Mouse (Mus musculus): ENCODE results near the gene Pwwp2b. TPM values are rescaled to one million over a fixed set of nuclear protein-coding genes. Genes with fewer than 3 reads are reported as not detected.
A peak's percentile ranks its signal among the peaks of the same experiment; 100 is the strongest.

Gene Pwwp2b
- polyA plus RNA-seq, 1 experiment from 2014 or later, result 5.2 TPM

GRCm38 (mm10) chr7:139229837-139230236 is 18.4 kb upstream of the Pwwp2b start:
- H3K27ac ChIP-seq, result no peak overlapping the region
- H3K9me3 ChIP-seq, result no peaks in the 10 kb centered on the region
- no peaks in the 10 kb centered on the region for H3K36me3 ChIP-seq
- H3K4me1 ChIP-seq (replicated peaks), result peaks cover 34% of the 10 kb centered on the region
- 0 out of 2 replicates have a peak, but pooled peaks cover 3% of the 10 kb centered on the region for H3K27me3 ChIP-seq (ENCODE audit: insufficient read depth, poor library complexity, severe bottlenecking)
- WGBS, result 85% methylated on average over 5 of the region's 5 CpGs
- no peak for DNase-seq (ENCODE audit: low spot score)
- no peak overlapping the region for H3K4me3 ChIP-seq

GRCm38 (mm10) chr7:139230241-139230640 is 18.0 kb upstream of the Pwwp2b start:
- Histone ChIP-seq H3K4me1 (replicated peaks) (peaks cover 35% of the 10 kb centered on the region), H3K27me3 (ENCODE audit: insufficient read depth, poor library complexity, severe bottlenecking) (0 out of 2 replicates have a peak, but pooled peaks cover 3% of the 10 kb centered on the region), H3K4me3 (no peak overlapping the region), H3K9me3 (no peaks in the 10 kb centered on the region), H3K27ac (no peak overlapping the region), H3K36me3 (no peaks in the 10 kb centered on the region)
- 77% methylated on average over 12 of the region's 12 CpGs for WGBS
- no peak for DNase-seq (ENCODE audit: low spot score)

- WGBS, result 3% methylated on average over 7 of the region's 7 CpGs
- Histone ChIP-seq H3K9me3 (no peaks in the 10 kb centered on the region), H3K27ac (peak overlapping the region; percentile 76), H3K27me3 (ENCODE audit: insufficient read depth, poor library complexity, severe bottlenecking) (peaks cover 14% of the 10 kb centered on the region), H3K4me3 (no peak overlapping the region), H3K4me1 (replicated peaks) (peaks cover 35% of the 10 kb centered on the region), H3K36me3 (no peaks in the 10 kb centered on the region)
- DNase-seq (ENCODE audit: low spot score), result peak; percentile 79
Observed at GRCm38 (mm10) chr7:139233714-139234113, 14.6 kb upstream of the Pwwp2b start.

GRCm38 (mm10) chr7:139234426-139235188 is 13.7 kb upstream of the Pwwp2b start:
- peak; percentile 72 for DNase-seq (ENCODE audit: low spot score)
- Histone ChIP-seq H3K4me3 (no peak overlapping the region), H3K4me1 (replicated peaks) (peaks cover 31% of the 10 kb centered on the region), H3K27me3 (ENCODE audit: insufficient read depth, poor library complexity, severe bottlenecking) (peaks cover 14% of the 10 kb centered on the region), H3K36me3 (no peaks in the 10 kb centered on the region), H3K9me3 (no peaks in the 10 kb centered on the region), H3K27ac (peak overlapping the region; percentile 53; the same call in 1 of the 2 replicates)
- WGBS, result 7% methylated on average over 18 of the region's 18 CpGs

- 80% methylated on average over 12 of the region's 12 CpGs for WGBS
- Histone ChIP-seq H3K27ac (no peak overlapping the region), H3K9me3 (no peaks in the 10 kb centered on the region), H3K36me3 (no peaks in the 10 kb centered on the region), H3K4me1 (replicated peaks) (peaks cover 22% of the 10 kb centered on the region), H3K4me3 (no peak overlapping the region), H3K27me3 (ENCODE audit: insufficient read depth, poor library complexity, severe bottlenecking) (peaks cover 19% of the 10 kb centered on the region)
- DNase-seq (ENCODE audit: low spot score), result no peak
Observed at GRCm38 (mm10) chr7:139235651-139236358, 12.5 kb upstream of the Pwwp2b start.

- Histone ChIP-seq H3K4me1 (replicated peaks) (peaks cover 8% of the 10 kb centered on the region), H3K27ac (no peak overlapping the region), H3K36me3 (no peaks in the 10 kb centered on the region), H3K4me3 (no peak overlapping the region), H3K27me3 (ENCODE audit: insufficient read depth, poor library complexity, severe bottlenecking) (peaks cover 34% of the 10 kb centered on the region), H3K9me3 (no peaks in the 10 kb centered on the region)
- WGBS, result 84% methylated on average over 3 of the region's 3 CpGs
- no peak for DNase-seq (ENCODE audit: low spot score)
Observed at GRCm38 (mm10) chr7:139239432-139239831, 8.8 kb upstream of the Pwwp2b start.

- WGBS, result 74% methylated on average over 5 of the region's 5 CpGs
- no peak overlapping the region for H3K4me3 ChIP-seq
- H3K27ac ChIP-seq, result no peak overlapping the region
- DNase-seq (ENCODE audit: low spot score), result no peak
- H3K36me3 ChIP-seq, result no peaks in the 10 kb centered on the region
- peaks cover 41% of the 10 kb centered on the region for H3K4me1 ChIP-seq (replicated peaks)
- peaks cover 77% of the 10 kb centered on the region for H3K27me3 ChIP-seq (ENCODE audit: insufficient read depth, poor library complexity, severe bottlenecking)
- no peaks in the 10 kb centered on the region for H3K9me3 ChIP-seq
Observed at GRCm38 (mm10) chr7:139246086-139246485, 2.2 kb upstream of the Pwwp2b start.

- Histone ChIP-seq H3K4me3 (peak overlapping the region; percentile 76), H3K9me3 (no peaks in the 10 kb centered on the region), H3K4me1 (replicated peaks) (peaks cover 46% of the 10 kb centered on the region), H3K27me3 (ENCODE audit: insufficient read depth, poor library complexity, severe bottlenecking) (peaks cover 82% of the 10 kb centered on the region), H3K36me3 (no peaks in the 10 kb centered on the region), H3K27ac (peak overlapping the region; percentile 91)
- peak; percentile 50 for DNase-seq (ENCODE audit: low spot score)
- WGBS, result 2% methylated on average over 38 of the region's 38 CpGs
Observed at GRCm38 (mm10) chr7:139246931-139247880, 1.1 kb upstream of the Pwwp2b start.

GRCm38 (mm10) chr7:139248615-139249405 is 528 bp downstream of the Pwwp2b start:
- Histone ChIP-seq H3K27me3 (ENCODE audit: insufficient read depth, poor library complexity, severe bottlenecking) (peaks cover 83% of the 10 kb centered on the region), H3K27ac (peak overlapping the region; percentile 91), H3K4me3 (peak overlapping the region; percentile 76), H3K4me1 (replicated peaks) (peaks cover 57% of the 10 kb centered on the region), H3K36me3 (no peaks in the 10 kb centered on the region), H3K9me3 (no peaks in the 10 kb centered on the region)
- DNase-seq (ENCODE audit: low spot score), result no peak
- 1% methylated on average over 45 of the region's 45 CpGs for WGBS

GRCm38 (mm10) chr7:139249406-139250210 is 1.3 kb downstream of the Pwwp2b start:
- peak overlapping the region; percentile 91 for H3K27ac ChIP-seq
- H3K27me3 ChIP-seq (ENCODE audit: insufficient read depth, poor library complexity, severe bottlenecking), result peaks cover 77% of the 10 kb centered on the region
- H3K4me1 ChIP-seq (replicated peaks), result peaks cover 57% of the 10 kb centered on the region
- peaks cover under 1% of the 10 kb centered on the region; the same call in 1 of the 2 replicates for H3K36me3 ChIP-seq
- H3K9me3 ChIP-seq, result no peaks in the 10 kb centered on the region
- 43% methylated on average over 7 of the region's 7 CpGs for WGBS
- no peak for DNase-seq (ENCODE audit: low spot score)
- H3K4me3 ChIP-seq, result peak overlapping the region; percentile 76

- H3K9me3 ChIP-seq, result no peaks in the 10 kb centered on the region
- no peak overlapping the region for H3K4me3 ChIP-seq
- no peak for DNase-seq (ENCODE audit: low spot score)
- peaks cover 22% of the 10 kb centered on the region for H3K36me3 ChIP-seq
- 81% methylated on average over 5 of the region's 5 CpGs for WGBS
- peaks cover 51% of the 10 kb centered on the region for H3K4me1 ChIP-seq (replicated peaks)
- H3K27me3 ChIP-seq (ENCODE audit: insufficient read depth, poor library complexity, severe bottlenecking), result peaks cover 60% of the 10 kb centered on the region
- H3K27ac ChIP-seq, result 0 out of 2 replicates have a peak overlapping the region, but pooled peaks have one; percentile 23
Observed at GRCm38 (mm10) chr7:139251881-139252301, 3.6 kb downstream of the Pwwp2b start.

All from hindbrain, embryonic 10.5 days (tissue).